Mouse (Mus musculus): ENCODE measurements at regions not wholly inside any gene's neighbourhood (a gene's known extent, or its start where the extent isn't known, plus 50 kb on each side); places are given as distances from the start of the nearest gene placed in this dataset.

DNA sequence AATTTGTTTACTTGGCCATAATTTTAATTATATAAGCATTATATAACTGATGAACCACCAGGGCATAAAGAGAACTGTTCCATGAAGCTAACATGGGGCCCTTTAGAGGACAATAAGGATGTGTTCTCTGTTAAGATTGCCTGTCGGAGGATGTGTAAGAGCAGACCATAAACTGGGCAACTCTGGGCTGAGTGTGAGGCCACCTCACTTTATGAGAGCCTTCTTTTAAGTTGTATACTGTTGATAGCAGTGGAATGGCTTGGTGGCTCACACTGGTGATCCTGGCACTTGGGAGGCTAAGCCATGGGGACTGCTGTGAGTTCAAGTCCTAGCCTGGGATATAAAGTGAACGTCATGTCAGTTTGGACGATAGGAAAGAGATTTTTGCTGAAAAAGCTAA, 227.3 kb upstream of the Krr1 start:
- DNase-seq: peak; percentile 80

- peak; percentile 80 for DNase-seq
Measured at GRCm38 (mm10) chr10:111746067-111746878, 226.2 kb upstream of the Krr1 start.

DNA sequence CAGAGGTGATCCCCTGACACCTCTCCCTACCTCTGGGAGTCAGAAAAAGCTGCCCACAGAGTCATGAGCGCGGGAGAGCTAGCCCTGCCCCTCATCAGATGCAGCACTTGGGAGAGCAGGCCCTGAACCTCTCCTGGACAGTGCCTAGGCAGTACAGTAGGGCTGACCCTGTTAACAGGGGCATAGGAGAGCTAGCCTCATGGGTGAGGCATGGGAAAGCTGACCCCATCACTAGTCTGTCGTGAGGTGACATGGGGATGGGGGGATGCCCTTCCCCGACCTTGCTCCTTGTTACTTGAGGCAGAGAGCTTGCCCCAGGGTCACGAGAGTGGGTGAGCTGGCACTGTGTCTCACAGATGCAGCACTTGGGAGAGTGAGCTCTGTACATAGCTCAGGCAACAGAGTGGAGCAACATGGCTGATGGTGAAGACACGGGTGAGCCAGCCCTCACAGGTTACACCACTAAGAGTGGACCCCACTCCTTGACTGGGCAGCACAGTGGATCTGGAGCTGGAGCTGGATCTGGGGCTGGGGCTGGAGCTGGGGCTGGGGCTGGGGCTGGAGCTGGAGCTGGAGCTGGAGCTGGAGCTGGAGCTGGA, 225.5 kb upstream of the Krr1 start:
- peak; percentile 75 for DNase-seq

GRCm38 (mm10) chr10:111748482-111748881, 224.0 kb upstream of the Krr1 start:
- DNase-seq: peak; percentile 33

- peak; percentile 36 for DNase-seq
Measured at GRCm38 (mm10) chr10:111753646-111754045, 218.8 kb upstream of the Krr1 start.

GRCm38 (mm10) chr10:111755964-111756363, 216.5 kb upstream of the Krr1 start:
- DNase-seq: peak; percentile 8

GRCm38 (mm10) chr10:111756528-111756927, 215.9 kb upstream of the Krr1 start:
- DNase-seq: peak; percentile 54

GRCm38 (mm10) chr10:111757689-111758088, 214.8 kb upstream of the Krr1 start:
- DNase-seq: peak; percentile 29

GRCm38 (mm10) chr10:111759505-111759904, 213.0 kb upstream of the Krr1 start:
- DNase-seq: peak; percentile 17

DNA sequence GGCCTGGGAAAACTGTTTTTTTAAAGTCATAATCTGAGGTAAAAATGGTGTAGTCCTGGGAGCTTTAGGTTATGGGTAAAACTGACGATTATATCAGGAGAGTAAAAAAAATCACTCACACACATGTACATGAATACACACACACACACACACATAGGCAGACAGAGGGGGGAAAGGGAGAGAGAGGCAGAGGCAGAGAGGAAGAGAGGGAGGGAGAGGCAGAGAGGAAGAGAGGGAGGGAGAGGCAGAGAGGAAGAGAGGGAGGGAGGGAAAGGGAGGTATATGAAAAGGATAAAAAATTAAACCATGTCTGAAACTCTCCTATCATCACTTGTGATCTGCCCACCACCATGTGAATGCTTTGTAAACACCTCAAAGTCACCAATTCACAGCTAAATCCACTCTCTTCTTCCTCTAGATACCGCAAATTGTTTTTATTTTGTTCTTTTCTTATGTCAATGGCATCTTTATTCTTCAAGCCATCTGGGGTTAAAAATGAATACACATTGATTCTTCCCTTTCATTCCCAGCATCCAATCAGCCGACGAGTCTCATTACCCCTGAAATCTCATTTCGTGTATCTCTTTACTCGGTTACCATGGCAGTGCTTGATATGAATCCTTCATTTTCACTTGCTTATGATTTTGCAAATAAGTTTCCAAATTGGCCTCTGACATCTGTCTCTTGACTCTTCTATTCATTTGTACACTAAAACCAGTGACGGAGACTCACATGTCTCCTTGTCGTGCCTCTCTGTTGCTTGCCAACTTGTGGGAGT, 209.5 kb upstream of the Krr1 start:
- peak; percentile 49 for DNase-seq

DNA sequence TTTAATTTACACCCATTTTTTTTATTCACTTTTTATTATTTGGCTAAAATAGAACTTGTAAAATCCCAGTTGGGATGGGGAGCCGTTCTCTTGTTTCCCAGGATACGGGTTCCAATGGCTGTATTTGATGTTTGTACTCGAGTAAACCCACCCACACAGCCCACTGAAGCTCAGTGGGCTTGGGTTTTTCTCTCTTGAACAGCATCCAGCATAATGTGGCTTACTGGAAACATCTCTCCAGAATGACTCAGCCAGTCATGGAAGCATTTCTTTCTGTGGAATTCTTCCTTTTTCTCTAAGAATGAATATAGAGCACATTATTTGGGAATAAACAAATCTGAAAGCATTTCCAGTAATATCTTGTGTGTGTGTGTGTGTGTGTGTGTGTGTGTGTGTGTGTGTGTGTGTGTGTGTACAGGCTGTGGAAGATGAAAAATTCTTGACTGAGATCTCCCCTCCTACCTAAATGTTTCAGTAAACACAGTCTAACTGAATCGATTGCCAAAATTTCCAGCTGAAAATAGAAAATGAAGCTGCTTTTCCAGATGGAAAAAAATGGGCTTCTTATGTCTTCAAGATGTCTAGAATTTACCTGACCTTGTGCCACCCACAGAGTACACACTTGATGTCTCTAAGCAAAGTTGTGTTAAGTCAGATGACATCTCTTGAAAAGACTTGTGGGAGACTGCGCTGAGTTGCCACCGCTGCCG, 205.3 kb upstream of the Krr1 start:
- peak; percentile 37 for DNase-seq

DNA sequence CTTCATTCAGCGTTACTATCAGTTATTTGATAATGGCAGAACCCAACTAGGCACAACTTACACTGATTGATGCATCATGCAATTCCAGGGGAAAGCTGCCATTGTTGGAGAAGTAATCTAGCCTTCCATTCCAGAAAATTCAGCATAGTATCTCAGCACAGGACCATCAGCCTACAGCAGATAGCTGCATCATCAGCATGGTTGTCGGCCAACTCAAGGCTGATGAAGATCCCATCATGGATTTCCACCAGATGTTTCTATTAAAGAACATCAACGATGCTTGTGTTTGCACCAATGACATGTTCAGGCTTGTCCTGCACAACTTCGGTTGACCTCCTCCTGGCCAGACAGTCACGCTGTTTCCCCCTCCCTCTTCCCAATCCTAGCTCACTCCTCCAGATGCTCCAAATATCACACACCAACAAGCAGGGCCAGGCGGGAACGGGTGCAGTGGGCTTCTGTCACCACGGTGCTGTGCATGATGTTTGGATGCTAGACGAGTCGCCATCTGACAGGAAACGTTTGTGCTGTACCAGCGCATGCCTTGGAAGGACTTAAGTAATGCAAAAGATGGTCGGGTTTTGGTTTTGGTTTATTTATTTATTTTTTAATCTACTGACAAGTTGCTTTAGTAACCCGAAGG, 204.5 kb upstream of the Krr1 start:
- peak; percentile 91 for DNase-seq

DNA sequence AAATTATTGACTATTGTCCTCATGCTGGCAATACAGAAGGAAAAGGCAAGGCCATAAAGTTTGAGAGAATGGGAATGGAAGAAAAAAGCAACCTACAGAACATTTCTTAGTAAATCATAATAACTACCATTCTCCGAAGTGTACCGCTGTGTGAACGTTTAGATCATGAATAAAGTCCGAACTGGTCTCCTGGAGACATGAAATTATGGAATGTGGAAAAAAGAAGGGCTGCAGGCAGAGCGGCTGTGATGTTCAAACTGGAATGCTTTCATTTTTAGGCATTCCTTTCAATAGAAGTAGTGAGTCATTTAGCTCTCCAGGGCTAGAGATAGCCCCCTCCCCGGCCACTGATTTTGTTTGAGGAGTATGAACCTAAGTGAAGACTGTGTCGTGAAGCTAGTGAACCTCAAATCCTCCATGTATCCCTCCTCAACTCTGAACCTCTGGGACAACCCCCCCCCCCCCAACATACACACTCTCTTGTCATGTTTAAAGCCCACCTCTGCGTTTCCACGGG, 202.9 kb upstream of the Krr1 start:
- DNase-seq: peak; percentile 72

- peak; percentile 84 for DNase-seq
Measured at GRCm38 (mm10) chr10:111770027-111770426, 202.4 kb upstream of the Krr1 start.

- DNase-seq: peak; percentile 80
Measured at GRCm38 (mm10) chr10:111771010-111771409, 201.5 kb upstream of the Krr1 start.

DNA sequence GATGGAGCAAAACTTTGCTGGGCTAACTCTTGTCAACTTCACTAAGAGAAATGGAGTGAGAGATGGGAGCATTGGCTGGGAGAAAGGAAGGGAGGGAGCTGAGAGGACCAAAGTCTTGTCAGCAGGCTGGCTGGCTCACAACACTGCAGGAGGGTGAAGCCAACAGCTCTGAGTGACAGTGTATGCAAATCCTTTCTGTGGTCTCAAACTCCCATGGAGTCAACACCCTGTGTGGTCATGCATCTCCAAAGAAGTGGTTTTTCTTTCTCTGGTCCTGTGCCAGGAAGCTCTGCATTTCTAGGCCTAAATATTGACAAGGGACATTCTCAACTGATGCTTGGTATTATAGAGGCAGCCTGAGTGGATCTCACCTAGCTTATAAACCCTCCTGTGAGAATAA, 194.9 kb upstream of the Krr1 start:
- no peak for DNase-seq

DNA sequence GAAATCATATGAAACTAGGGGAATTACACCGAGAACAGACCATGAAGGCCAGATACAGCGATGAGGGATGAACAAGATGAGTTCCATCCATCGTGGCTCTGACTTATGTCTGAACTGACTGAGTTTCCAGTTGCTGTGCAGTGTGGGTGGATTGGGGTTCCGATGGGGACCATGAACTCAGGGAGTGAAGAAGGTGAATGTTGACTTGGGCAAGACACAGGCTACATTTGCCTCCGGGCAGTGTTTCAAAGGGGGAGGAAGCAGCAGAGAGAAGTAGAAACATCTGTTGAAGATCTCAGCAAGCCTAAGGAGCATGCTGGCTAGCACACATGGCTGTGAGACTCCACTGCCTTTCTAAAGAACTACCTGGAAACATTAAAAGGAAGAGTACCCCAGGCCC, 194.4 kb upstream of the Krr1 start:
- peak; percentile 91 for DNase-seq

DNA sequence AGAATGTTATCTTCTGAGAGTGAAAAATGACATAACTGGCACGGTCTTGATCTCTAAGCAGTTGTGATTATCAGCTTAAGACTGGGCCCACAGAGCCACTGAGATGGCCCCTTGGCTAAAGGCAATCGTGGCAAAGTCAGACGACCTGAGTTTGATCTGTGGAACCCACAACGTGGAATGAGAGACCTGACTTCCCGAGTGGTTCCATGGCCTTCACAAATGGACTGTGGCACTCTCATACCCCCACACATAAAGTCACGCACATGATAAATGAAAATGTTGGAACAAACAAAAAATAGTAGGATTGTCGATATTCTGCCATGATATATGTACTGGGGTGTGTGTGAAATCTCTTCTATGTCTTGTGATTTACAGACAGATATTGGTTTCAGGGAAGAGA, 192.5 kb upstream of the Krr1 start:
- DNase-seq: peak; percentile 73

DNA sequence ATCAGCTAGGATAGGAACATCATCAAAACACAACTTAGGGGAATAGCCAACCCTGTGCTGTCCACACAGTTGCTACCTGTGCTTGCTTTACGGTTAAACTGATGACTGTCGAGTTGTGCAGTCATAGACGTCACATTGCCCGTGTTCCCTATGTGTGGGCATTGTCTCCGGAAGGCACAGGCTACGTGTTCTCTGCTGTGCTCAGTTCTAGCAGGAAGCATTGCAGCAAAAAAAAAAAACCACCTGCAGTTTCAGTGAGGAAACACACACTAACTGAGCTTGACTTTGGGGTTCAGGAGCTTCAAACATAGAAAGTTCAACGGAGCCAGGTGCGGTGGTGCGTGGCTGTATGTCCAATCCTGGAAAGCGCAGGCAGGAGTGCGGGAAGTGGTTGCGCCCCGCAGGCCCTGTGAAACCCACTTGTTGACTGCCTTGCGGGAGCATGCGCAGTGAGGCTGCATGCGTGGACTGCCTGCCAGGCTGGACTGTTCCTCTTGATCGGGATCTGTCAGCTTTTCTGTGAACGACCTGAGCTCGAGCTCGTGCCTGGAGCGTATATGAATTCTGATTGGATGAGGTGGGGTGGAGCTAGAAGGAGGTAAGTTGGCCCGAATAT, 190.2 kb upstream of the Krr1 start:
- peak; percentile 90 for DNase-seq

DNA sequence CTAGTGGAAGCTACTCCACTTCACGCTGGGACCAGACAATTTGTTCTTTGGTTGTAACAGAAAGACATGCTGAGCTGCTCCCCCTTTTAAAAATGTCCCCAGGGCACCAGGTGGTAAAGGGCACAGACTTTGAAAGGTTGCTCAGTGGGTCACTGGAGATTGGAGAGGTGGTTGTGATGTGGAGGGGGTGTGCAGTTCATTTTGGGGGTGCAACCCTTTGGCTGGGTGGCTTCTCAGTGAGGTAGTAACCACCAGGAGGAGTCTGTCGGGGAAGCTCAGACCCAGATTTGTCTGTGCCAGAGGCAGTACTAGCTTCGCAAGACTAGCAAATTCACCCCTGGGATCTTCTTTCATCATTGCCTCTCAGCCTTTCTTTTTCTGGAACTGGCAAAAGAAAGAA, 189.0 kb upstream of the Krr1 start:
- peak; percentile 91 for DNase-seq

GRCm38 (mm10) chr10:111784065-111784853, 188.2 kb upstream of the Krr1 start:
- peak; percentile 97 for DNase-seq
